Mouse (Mus musculus) cerebellum, adult 9-11 months (tissue): ENCODE data around the gene Sipa1l1.

Source experiments
- DNase-seq: peaks from one replicate; pipeline ENCODE4 v3.0.0; 2022

The Sipa1l1 gene

DNA sequence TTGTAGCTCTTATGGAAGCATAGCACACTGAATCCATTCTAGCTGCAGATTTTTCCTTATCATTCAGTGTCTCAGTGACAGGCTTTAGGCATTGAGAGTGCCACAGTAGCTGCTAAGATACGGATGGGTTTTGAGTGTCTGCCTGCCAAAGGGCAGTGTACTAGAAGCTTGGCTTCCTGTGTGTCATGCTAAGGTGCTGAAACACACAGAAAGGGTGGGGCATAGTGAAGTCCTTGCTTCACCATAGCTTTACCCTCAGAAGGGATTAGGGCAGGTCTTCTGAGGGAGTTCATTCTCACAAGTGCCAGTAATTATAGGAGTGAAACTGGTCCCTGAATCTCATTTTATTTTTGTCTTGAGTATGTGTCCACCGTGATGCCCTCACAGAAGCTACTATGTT is 82.2 kb downstream of the Sipa1l1 start:
- DNase-seq = no peak

DNA sequence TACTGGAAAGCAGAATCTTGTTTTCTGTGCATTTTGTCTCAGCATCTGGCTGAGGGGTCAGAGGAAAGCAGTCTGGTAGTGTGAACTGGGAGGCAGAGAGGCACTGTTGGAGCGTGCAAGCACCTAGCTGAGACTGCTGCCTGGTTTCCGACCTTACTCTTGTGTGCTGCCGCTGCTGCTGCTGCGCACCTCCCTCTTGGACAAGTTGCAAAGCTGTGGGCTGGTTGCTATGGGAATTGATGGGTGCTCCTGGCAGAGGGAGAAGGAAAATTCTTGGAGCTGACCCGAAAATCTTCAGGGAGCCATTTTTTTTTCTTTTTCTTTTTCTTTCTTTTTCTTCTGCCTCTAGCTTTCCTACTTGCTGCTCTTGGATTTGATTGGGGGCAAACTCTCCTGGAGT is 85.0 kb downstream of the Sipa1l1 start:
- DNase-seq = no peak

DNA sequence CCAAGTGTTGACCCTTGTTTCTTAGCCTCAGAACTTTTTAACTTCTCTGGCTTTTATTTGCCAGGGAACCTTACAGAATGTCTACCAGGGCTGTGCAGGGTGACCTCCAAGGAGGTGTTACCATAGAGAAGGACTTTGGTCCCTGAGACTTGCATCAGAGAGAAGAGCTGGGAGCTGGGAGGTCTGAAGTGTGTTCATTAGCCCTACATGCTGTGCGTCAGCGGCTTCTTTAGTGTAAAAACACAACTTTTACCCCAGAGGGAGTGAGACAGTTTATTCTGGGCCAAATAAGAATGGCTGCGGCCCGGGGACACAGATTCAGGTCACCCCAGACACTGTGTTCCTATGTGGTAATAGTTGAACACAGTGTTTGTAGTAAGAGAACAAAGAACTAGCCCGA is 86.9 kb downstream of the Sipa1l1 start:
- no peak for DNase-seq

DNA sequence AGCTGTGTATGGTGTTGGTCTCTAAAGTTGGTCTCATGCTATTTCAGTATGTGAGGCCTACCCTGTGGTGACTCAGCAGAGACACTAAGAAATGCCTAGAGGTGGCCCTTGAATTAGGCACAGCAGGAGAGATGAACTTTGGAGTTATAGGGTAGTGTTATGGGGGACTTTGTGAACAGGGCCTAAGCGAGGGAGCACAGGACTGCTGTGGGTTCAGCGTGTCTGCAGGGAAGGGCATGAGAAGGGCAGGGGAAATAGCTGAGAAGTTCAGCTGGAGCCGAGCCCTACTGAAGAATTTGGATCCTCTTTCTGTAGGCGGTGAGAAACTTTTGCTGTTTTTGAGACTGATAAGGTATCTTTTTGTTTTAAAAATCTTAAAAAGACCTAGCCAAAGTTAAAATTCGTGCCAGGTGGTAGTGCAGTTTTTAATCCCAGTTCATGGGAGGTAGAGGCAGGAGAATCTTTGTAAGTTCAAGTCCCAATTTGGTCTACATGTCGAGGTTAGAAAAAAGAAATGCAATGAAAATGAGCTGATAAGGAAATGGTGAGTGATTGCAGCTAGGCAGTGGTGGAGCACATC is 87.9 kb downstream of the Sipa1l1 start:
- DNase-seq = no peak

DNA sequence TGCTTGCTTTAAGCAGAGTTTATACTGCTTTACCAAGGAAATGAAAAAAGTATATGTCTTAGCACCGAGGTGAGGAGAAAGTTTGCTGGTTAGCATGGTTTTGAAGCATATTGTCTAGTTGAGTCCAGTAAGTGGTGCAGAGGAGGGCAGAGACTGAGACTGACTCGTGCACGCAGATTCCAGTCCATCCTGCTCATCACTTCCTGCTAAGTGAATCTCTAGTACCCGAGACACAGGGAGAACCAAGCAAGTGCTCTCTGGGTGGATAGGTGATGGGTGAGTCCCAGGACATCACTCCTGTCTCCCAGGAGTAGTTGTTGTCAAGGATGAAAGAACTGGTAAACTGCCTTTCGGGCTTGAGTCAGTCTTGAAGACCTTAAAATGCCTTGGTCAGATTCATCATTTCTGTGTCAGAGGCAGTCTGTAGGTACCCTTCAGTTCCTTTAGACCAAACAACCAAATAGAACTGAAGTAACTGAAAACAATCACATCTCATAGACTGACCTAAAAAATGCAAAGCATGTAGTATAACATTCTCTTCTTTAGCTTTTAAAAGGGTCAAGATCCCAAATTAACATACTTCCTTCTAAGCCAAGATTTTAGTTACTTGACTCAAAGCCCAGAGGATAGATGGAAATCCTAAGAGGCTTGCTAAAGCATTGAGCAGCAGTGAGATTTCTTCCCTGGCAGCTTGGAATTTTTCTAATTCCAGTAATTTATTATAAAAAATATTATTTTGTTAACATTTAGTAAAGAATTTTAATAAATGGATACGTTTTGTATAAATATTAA is 89.1 kb downstream of the Sipa1l1 start:
- DNase-seq = no peak

DNA sequence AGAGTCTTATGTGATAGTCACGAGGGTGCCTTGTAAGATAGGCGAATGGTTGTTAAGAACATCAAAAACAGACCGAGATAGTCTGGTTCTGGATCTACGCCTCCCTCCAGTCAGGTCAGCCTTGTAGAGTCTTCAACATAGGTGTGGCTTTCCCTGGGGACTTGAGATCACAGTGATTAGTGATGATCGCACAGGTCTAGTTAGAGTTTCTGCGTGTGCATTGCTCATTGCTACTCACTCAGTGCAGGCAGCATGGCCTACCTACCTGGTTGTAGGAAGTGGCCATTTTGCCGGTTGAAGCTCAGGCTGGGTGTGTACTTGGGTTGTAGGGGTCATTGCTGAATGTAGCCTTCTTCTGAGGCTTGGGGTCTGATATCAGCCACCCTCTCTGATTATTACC is 94.3 kb downstream of the Sipa1l1 start:
- no peak for DNase-seq

DNA sequence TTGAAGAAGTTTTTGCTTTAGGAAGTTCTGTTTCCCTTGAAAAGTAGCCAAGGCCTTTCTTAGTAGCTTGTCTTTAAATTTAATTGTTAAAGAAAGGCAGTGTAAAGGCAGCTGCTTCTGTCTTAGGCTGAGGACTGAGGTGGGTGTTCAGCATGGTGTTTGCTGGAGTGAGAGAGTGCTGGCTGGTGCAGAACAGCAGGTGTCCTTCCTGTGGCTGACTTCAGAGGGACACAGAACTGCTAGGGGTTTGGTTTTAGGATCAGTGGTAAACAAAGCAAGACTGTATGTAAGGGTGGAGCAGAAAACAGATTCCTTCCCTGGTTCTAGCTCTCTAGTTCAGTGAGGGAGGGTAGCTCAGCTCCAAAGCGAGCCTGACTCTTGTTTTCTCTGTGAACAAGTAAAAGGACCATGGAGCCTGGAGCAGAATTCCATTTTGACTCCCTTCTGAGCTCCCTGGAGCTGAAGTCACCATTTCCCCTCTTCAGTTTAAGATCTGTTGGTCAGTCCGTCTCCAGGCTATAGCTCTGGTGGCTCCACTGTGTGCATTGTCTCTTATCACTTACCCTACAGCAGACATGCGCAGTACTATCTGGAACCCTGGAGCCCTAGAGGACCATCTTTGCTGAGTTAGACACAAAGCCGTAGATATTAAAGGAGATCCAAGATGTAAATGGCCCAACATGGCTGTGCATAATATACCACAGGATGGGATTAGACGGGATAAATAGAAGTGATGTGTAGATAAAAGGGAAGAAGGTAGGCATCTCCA is 95.1 kb downstream of the Sipa1l1 start:
- no peak for DNase-seq

DNA sequence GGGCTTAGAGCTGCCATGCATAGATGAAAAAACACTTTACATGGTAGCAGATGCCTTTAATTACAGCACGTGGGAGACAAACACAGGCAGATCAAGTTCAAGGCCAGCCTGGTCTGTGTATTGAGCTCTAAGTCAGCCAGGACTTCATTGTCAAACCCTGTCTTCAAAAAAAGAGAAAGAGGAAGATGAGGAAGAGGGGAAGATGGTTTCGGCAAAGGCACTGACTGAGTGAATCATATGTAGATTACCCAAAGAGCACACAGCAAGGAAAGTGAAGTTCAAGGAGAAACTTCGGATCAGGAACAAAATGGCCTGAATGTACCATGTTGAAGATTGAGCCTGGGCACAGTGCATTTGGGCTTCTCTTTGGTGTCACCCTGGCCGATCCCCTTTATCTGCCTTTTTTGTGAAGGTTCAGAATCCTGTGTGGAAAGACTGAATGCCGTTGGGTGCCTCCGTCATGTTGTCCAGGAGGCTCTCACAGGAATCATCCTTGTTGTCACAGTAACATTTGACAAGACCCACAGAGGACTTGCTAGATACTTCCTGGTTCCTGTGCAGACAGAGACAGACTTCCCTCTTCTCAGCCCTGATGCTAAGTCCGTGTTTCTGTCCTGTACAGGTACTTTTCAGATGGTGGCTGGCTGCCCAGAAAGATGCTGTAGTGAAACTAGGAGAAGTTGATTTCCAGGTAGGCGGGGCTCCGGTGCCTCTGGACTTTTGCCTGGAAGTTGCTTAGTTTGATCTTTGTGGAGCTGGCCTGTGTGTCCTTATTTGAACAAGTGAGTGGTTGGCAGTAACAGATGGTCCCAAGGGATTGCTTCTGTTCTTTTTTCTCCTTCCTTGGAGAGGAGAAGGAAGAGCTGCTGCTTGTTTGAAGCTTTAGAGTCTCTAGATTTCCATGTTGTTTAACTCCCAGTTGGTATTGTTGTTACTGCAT is 96.5 kb downstream of the Sipa1l1 start:
- no peak for DNase-seq

DNA sequence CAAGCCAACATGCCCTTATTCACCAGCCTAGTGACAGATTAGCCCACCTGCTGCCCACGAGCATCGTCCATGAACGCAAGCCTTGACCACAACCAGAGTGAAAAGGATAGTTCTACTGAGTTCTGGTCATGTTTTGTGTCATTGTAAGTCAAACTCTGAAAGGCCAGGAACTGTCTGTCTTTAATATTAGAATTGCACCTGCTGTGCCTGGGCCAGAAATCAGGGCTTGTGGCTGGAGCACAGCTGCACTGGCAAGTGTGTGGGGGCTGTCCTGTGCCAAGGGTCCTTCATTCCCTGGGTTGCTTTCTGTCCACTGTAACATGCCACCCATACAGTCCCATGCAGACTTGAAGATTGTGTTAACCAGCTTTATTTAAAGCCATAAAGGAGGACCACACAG is 102.3 kb downstream of the Sipa1l1 start:
- DNase-seq = no peak

DNA sequence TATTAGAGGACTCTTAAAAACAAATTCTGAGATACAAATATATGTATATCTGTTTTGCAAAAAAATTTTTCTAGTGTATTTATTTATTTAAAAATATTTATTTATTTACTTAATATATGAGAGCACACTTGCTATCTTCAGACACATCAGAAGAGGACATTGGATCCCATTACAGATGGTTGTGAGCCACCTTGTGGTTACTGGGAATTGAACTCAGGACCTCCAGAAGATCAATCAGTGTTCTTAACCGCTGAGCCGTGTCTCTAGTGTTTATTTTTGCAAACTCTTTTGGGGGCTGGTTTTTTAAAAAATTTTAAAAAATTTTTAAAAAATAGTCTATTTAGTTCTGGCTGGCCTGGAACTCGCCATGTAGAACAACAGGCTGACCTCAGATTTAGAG is 104.4 kb downstream of the Sipa1l1 start:
- no peak for DNase-seq

DNA sequence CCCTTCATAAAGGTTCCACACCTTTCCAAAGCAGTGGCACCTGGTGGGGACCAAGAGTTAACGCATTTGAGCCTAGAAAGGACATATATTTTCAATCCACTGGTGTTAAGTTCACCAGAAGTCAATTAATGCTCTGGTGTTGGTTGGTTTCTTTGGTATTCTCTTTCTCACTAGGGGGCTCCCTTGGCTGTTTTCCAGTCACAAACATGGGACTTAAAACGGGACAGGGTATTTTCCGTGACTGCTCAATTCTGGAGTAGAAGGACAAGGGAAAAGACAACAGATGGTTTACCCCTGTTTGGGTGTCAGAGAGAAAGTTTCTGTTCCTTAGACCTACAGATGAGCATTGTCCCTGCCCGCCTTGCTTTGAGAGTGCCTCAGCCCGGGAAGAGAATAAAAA is 105.5 kb downstream of the Sipa1l1 start:
- no peak for DNase-seq

DNA sequence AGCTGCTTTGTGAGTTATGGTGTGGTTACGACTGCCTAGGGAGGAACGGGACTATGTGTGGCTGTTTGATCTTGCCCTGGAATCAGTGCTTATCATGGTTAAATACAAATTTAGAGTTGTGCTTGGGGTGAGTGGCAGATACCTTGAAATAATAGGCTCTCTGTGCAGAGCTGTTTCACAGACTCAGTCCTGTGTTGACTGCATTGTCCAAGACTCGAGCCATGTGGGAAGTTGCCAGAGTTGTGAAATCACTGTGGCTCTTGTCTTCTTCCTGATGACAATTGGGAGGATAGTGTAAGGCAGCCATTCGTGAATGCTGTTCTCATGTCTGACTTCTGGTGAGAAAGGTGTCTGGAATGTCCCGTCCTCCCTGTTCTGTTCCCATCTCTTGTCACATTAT is 106.6 kb downstream of the Sipa1l1 start:
- DNase-seq = no peak

DNA sequence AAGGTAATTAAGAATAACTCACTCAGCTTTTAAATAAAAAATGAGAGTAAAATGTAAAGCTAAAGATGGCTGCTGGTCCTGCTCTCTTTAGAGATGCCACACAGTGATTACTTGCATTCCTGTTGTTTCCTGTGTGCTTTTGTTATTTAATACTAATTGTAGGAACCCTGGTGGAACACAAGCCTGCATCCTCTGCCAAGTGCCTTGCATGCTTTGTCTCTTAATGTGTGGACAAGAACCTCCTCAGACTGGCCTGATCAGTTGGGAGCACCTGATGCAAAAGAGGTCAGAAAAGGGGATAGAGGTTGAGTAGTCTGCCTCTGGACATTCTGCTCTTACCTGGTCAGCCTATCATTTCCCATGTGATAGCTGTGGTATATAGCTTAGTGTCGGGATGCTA is 107.5 kb downstream of the Sipa1l1 start:
- DNase-seq = no peak

DNA sequence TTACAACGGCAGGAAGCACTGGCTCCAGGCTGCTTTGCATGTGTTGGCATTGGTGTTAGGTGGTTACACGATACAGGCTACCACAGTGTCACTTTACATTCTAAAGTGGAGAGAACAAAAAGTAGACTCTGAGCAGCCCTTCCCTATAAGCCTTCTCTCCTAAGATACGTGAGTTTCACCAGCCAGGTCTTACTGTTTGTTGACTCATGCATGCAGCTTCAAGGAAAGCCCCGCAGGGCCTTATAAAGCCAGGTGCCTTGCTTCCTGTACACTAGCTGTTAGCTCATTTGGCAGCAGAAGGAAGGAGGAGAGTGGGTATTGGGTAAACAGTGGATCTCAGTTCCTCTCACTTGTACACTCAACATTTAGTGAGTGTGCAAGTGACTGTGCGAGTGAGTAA is 115.5 kb downstream of the Sipa1l1 start:
- no peak for DNase-seq

DNA sequence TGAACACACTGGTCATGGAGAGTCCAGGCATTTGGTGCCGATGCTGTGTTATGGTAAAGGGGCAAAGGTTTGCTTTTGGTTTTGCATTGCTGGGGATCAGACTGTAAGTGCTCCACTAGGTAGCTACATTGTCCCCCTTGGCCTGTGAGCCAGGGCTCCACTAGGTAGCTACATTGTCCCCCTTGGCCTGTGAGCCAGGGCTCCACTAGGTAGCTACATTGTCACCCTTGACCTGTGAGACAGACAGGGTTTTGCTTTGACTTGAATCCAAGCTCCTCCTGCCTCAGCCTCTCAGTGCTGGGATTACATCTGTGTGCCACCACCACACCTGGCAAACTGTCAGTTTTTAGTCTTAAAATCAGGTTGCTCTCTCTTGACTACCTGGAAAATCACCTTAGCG is 115.9 kb downstream of the Sipa1l1 start:
- no peak for DNase-seq

DNA sequence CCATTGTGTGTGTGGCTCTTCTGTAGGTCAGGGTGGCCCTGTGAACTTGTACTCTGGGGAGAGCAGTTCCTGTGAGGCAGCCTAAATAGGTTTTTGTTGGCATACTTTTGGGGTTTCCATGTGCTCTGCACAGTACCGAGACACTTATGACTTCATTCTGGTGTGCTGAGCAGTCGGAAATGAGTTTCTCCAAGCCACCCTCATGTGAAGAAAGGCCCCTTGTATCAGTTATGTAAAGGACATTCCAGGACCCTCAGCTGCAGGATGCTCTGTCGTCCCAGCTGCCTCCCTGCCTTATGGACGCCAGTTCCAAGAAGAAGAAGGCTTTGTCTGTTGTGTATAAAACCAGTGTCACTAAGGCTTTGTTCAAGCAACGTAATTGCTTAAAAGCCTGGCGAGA is 116.9 kb downstream of the Sipa1l1 start:
- no peak for DNase-seq

DNA sequence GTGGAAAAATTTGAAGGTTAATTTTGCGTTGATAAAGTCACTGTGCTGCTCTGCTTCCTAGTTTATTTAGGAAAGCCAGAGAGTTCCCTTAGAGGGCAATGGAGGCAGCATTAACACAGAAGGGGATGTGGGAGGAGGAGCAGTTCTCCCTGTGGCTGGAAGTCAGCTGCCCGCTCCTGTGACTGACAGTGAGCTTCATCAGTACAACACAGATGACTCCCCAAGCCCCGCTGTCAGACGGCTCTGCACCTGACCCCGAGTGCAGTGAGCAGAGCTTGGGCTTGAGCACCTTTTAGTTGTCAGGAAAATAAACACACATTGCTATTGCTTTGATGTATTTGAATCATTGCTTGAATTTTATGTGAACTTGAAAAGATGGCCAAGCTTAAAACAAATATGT is 117.7 kb downstream of the Sipa1l1 start:
- no peak for DNase-seq

DNA sequence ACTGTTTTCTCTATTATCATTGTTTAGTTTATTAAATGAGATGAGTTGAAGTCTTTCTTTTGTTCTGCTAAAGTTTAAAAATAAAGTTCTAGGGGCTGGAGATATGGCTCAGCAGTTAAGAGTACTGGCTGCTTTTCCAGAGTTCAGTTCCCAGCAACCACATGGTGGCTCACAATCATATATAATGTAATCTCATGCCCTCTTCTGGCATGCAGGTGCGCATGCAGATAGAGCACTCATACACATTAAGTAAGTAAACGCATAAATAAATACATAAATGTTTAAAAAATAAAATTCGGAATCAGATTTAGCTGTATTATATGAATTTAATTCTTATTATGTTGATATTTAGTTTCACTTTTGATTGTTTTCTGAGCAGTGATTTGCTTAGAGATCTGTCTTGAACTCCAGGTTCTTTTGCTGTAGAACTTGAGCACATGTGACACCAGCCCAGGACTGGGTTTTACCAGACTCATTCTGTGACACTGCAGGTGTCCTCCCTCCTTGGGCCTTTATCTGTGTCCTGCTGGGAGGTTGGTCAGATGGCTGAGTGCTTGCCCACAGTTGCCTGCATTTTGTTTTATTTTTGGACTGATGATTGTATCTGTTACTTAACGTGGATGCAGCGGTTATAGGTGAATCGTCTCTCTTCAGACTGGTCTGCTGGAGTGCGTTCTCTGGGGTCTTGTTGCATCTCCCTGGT is 124.6 kb downstream of the Sipa1l1 start:
- DNase-seq = no peak

DNA sequence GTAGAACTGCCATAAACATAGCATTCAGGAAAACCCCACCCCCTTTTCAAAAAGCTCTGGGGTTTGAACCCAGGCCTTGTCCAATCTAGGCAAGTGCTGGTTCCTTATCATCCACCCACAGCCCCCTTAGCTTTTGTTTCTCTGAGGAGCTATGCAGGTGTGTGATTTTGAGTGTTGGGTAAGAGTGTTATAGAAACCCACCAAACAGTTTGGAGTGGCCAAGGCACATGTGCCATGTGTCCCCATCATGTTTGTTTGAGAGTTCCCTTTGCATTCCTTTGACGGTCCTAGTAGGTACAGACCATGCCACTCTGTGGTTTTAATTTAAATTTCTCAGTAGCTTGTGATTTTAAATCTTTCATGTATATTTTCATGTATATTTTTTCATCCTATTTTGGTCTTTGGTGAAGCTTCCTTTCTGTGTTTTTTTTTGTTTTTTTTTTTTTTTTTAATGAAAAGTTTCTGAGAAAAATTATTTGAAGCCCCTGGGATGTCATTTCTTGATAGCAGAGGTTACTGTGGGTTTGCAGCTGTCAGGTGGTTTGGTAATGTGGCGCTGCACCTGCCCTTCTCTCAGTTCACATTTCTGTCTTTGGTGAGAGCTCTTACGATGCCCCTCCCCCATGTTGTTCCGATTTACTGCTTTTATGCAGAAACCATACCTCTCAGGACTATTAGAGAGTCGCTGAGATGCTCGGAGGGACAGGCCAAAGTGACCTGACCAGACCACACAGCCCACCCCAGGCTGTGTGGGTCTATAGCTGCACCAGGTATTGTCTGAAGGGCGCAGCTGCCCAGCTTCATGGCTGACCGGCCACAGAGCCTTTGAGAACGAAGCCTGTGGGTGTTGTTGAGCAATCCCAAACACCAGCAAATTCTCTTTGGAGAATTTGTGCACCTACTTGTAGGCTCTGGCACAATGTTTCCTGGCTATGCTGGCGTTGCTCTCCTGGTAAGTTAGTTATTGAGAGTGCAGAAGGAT is 126.1 kb downstream of the Sipa1l1 start:
- no peak for DNase-seq

DNA sequence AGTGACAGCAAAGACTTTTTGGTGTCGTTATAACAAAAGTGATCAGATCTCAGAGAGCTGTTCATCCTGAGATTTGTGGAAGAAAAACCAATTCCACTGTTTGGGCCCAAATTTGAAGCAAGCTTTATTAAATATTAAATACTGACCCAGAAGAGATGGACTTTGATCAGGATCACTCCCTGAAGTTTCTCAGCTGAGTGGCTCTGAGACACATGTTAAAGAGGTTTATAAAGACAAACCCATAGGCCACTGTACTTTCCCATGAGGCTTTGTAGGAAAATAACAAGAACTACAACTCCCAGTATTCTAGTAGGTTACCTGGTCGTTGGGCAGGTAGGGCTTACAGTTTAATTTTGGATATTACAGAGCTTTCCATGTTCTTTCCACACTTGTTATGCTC is 127.2 kb downstream of the Sipa1l1 start:
- DNase-seq = no peak

DNA sequence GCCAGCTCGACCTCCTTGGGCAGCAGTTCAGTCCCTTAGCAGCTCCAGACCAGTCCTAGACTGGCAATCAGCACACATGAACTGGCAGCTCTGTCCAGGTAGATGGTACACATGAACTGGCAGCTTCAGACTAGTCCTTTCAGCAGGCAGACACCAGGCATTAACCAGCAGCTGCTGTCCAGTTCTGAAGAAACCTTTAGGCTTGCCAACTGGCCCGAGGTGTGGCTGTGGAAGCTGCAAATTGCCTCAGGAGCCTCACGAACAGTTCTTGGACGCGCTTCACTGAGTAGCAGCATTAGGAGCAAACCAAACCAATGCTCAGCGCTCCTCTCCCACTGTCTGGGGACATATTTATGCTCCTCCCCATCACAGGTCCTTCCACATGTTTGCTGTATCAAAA is 128.1 kb downstream of the Sipa1l1 start:
- no peak for DNase-seq
